Mouse (Mus musculus): ENCODE data around the gene Rfc2. TPM values are rescaled to one million over a fixed set of nuclear protein-coding genes. Genes with fewer than 3 reads are reported as not detected.
"Not testable (repeated sequence)": the region's sequence is repeated elsewhere in the genome, so short reads cannot be mapped to it uniquely, and the experiment has no call there.

Gene Rfc2
- polyA plus RNA-seq, 1 experiment from 2014 or later: 299 TPM

- ATAC-seq (replicated peaks; ENCODE audit: low FRiP score): no peak
- Histone ChIP-seq H3K4me2 (no peak overlapping the region), H3K36me3 (peaks cover 18% of the 10 kb centered on the region), H3K4me1 (peaks cover 26% of the 10 kb centered on the region), H3K27ac (no peak overlapping the region), H3K9ac (no peak overlapping the region), H3K27me3 (no peaks in the 10 kb centered on the region), H3K4me3 (replicated peaks) (no peak overlapping the region), H3K9me3 (replicated peaks) (no peaks in the 10 kb centered on the region)
- 89% methylated on average over 2 of the region's 3 CpGs for WGBS
These were observed 59.2 kb downstream of the Rfc2 start for GRCm38 (mm10) chr5:134640371-134640770.

- Histone ChIP-seq H3K27ac (peak overlapping the region; percentile 66), H3K9ac (no peak overlapping the region), H3K36me3 (no peaks in the 10 kb centered on the region), H3K4me3 (replicated peaks) (no peak overlapping the region), H3K27me3 (no peaks in the 10 kb centered on the region), H3K9me3 (replicated peaks) (no peaks in the 10 kb centered on the region), H3K4me2 (no peak overlapping the region), H3K4me1 (peaks cover 12% of the 10 kb centered on the region)
- ATAC-seq (replicated peaks; ENCODE audit: low FRiP score): no peak
- 81% methylated on average over 1 of the region's 1 CpGs for WGBS
These were observed 63.0 kb downstream of the Rfc2 start for GRCm38 (mm10) chr5:134644121-134644520.

- Histone ChIP-seq H3K27me3 (no peaks in the 10 kb centered on the region), H3K36me3 (no peaks in the 10 kb centered on the region), H3K9me3 (replicated peaks) (no peaks in the 10 kb centered on the region), H3K27ac (peak overlapping the region; percentile 66), H3K9ac (no peak overlapping the region), H3K4me3 (replicated peaks) (no peak overlapping the region), H3K4me1 (peaks cover 9% of the 10 kb centered on the region), H3K4me2 (no peak overlapping the region)
- no peak for ATAC-seq (replicated peaks; ENCODE audit: low FRiP score)
- 55% methylated on average over 8 of the region's 8 CpGs for WGBS
These were observed 63.5 kb downstream of the Rfc2 start for GRCm38 (mm10) chr5:134644643-134645118.

- Histone ChIP-seq H3K9me3 (replicated peaks) (0 out of 2 replicates have a peak, but pooled peaks cover 3% of the 10 kb centered on the region), H3K4me3 (replicated peaks) (no peak overlapping the region), H3K9ac (no peak overlapping the region), H3K27me3 (no peaks in the 10 kb centered on the region), H3K4me2 (no peak overlapping the region), H3K27ac (no peak overlapping the region), H3K4me1 (peaks cover 7% of the 10 kb centered on the region; the same call in 1 of the 2 replicates), H3K36me3 (no peaks in the 10 kb centered on the region)
- no peak for ATAC-seq (replicated peaks; ENCODE audit: low FRiP score)
- 76% methylated on average over 4 of the region's 4 CpGs for WGBS
These were observed 65.3 kb downstream of the Rfc2 start for GRCm38 (mm10) chr5:134646461-134646860.

- WGBS: 81% methylated on average over 2 of the region's 2 CpGs
- Histone ChIP-seq H3K36me3 (no peaks in the 10 kb centered on the region), H3K4me1 (peaks cover 10% of the 10 kb centered on the region), H3K27me3 (no peaks in the 10 kb centered on the region), H3K9ac (no peak overlapping the region), H3K4me2 (no peak overlapping the region), H3K27ac (no peak overlapping the region), H3K9me3 (replicated peaks) (0 out of 2 replicates have a peak, but pooled peaks cover 3% of the 10 kb centered on the region), H3K4me3 (replicated peaks) (no peak overlapping the region)
- ATAC-seq (replicated peaks; ENCODE audit: low FRiP score): no peak
These were observed 66.2 kb downstream of the Rfc2 start for GRCm38 (mm10) chr5:134647394-134647793.

- not testable (repeated sequence) for H3K4me2 ChIP-seq; H3K9ac ChIP-seq; H3K27me3 ChIP-seq; H3K36me3 ChIP-seq; H3K4me3 ChIP-seq (replicated peaks); H3K9me3 ChIP-seq (replicated peaks); ATAC-seq (replicated peaks; ENCODE audit: low FRiP score); H3K27ac ChIP-seq
- H3K4me1 ChIP-seq: peaks cover 10% of the 10 kb centered on the region
- WGBS: 96% methylated on average over 4 of the region's 4 CpGs
These were observed 67.8 kb downstream of the Rfc2 start for GRCm38 (mm10) chr5:134648976-134649375.

- no peak overlapping the region for H3K27ac ChIP-seq
- 0 out of 2 replicates have a peak, but pooled peaks cover 3% of the 10 kb centered on the region for H3K9me3 ChIP-seq (replicated peaks)
- 57% methylated on average over 5 of the region's 5 CpGs for WGBS
- H3K4me3 ChIP-seq (replicated peaks): no peak overlapping the region
- H3K4me1 ChIP-seq: peaks cover 4% of the 10 kb centered on the region; the same call in 1 of the 2 replicates
- no peaks in the 10 kb centered on the region for H3K27me3 ChIP-seq
- H3K4me2 ChIP-seq: no peak overlapping the region
- no peak overlapping the region for H3K9ac ChIP-seq
- no peak for ATAC-seq (replicated peaks; ENCODE audit: low FRiP score)
- no peaks in the 10 kb centered on the region for H3K36me3 ChIP-seq
These were observed 69.8 kb downstream of the Rfc2 start for GRCm38 (mm10) chr5:134650926-134651325.

Small RNA genes within 50 kb of the gene (microRNA-seq; reads per million reads assigned to microRNA genes)
- not detected for gene Mir7228

Other genes with a start within 250 kb of the Rfc2 start
- gene Gtf2ird1, start 124.7 kb upstream of the Rfc2 start, polyA plus RNA-seq (2015; fragmentation: Nextera tagmentation; extraction: Ambion mirVana): 77.5 and 84.3 TPM in 2 replicates
- gene Clip2, start 28.9 kb upstream of the Rfc2 start, polyA plus RNA-seq (2015; fragmentation: Nextera tagmentation; extraction: Ambion mirVana): 3.9 and 4.2 TPM in 2 replicates
- gene Syna, start 21.2 kb upstream of the Rfc2 start, polyA plus RNA-seq (2015; fragmentation: Nextera tagmentation; extraction: Ambion mirVana): 0.32 TPM in 2 replicates
- 3.2 and 3.4 TPM in 2 replicates for gene Lat2, start 33.7 kb downstream of the Rfc2 start, polyA plus RNA-seq (2015; fragmentation: Nextera tagmentation; extraction: Ambion mirVana)
- gene Eif4h, start 58.1 kb downstream of the Rfc2 start, polyA plus RNA-seq (2015; fragmentation: Nextera tagmentation; extraction: Ambion mirVana): 435 and 459 TPM in 2 replicates
- gene Limk1, start 107.2 kb downstream of the Rfc2 start, polyA plus RNA-seq (2015; fragmentation: Nextera tagmentation; extraction: Ambion mirVana): 4.9 and 5.9 TPM in 2 replicates
- 81.4 and 99.6 TPM in 2 replicates for gene Eln, start 166.0 kb downstream of the Rfc2 start, polyA plus RNA-seq (2015; fragmentation: Nextera tagmentation; extraction: Ambion mirVana)

All from kidney, embryonic 15.5 days (tissue).